Mouse (Mus musculus): Measurements from ENCODE around the gene 6030452D12Rik. TPM values are rescaled to one million over a fixed set of nuclear protein-coding genes. Genes with fewer than 3 reads are reported as not detected.
A peak's percentile ranks its signal among the peaks of the same experiment; 100 is the strongest.

Gene 6030452D12Rik
- polyA plus RNA-seq, 1 experiment from 2014 or later, result not detected

GRCm38 (mm10) chr8:106506106-106506505 is 5.8 kb downstream of the 6030452D12Rik start:
- no peak overlapping the region for H3K4me2 ChIP-seq
- WGBS, result 91% methylated on average over 1 of the region's 1 CpGs
- no peaks in the 10 kb centered on the region for H3K9me3 ChIP-seq (replicated peaks)
- no peak overlapping the region for H3K9ac ChIP-seq
- H3K4me3 ChIP-seq, result no peak overlapping the region
- H3K27me3 ChIP-seq (replicated peaks), result 0 out of 2 replicates have a peak, but pooled peaks cover 6% of the 10 kb centered on the region
- no peaks in the 10 kb centered on the region for H3K36me3 ChIP-seq
- ATAC-seq (ENCODE audit: insufficient number of reproducible peaks, low FRiP score), result no peak
- H3K4me1 ChIP-seq (replicated peaks), result peaks cover 32% of the 10 kb centered on the region
- no peak overlapping the region for H3K27ac ChIP-seq (ENCODE audit: poor library complexity, severe bottlenecking)

GRCm38 (mm10) chr8:106507761-106508331 is 7.5 kb downstream of the 6030452D12Rik start:
- ATAC-seq (ENCODE audit: insufficient number of reproducible peaks, low FRiP score), result peak; percentile 49; the same call in 1 of the 2 replicates
- H3K4me3 ChIP-seq, result peak overlapping the region; percentile 50
- H3K4me1 ChIP-seq (replicated peaks), result peaks cover 37% of the 10 kb centered on the region
- H3K36me3 ChIP-seq, result no peaks in the 10 kb centered on the region
- H3K27ac ChIP-seq (ENCODE audit: poor library complexity, severe bottlenecking), result peak overlapping the region; percentile 66
- H3K9me3 ChIP-seq (replicated peaks), result no peaks in the 10 kb centered on the region
- H3K27me3 ChIP-seq (replicated peaks), result 0 out of 2 replicates have a peak, but pooled peaks cover 6% of the 10 kb centered on the region
- under 1% methylated on average over 30 of the region's 30 CpGs for WGBS
- H3K4me2 ChIP-seq, result peak overlapping the region; percentile 74
- H3K9ac ChIP-seq, result peak overlapping the region; percentile 55

GRCm38 (mm10) chr8:106508456-106508855 is 8.1 kb downstream of the 6030452D12Rik start:
- H3K4me3 ChIP-seq, result peak overlapping the region; percentile 50
- H3K9ac ChIP-seq, result peak overlapping the region; percentile 55; the same call in 1 of the 2 replicates
- peaks cover 43% of the 10 kb centered on the region for H3K4me1 ChIP-seq (replicated peaks)
- no peaks in the 10 kb centered on the region for H3K36me3 ChIP-seq
- H3K9me3 ChIP-seq (replicated peaks), result no peaks in the 10 kb centered on the region
- H3K4me2 ChIP-seq, result peak overlapping the region; percentile 74
- 30% methylated on average over 3 of the region's 3 CpGs for WGBS
- peak overlapping the region; percentile 66; the same call in 1 of the 2 replicates for H3K27ac ChIP-seq (ENCODE audit: poor library complexity, severe bottlenecking)
- no peak for ATAC-seq (ENCODE audit: insufficient number of reproducible peaks, low FRiP score)
- H3K27me3 ChIP-seq (replicated peaks), result 0 out of 2 replicates have a peak, but pooled peaks cover 6% of the 10 kb centered on the region

GRCm38 (mm10) chr8:106509079-106509780 is 8.9 kb downstream of the 6030452D12Rik start:
- no peak overlapping the region for H3K4me2 ChIP-seq
- H3K9ac ChIP-seq, result no peak overlapping the region
- H3K4me3 ChIP-seq, result no peak overlapping the region
- 70% methylated on average over 8 of the region's 8 CpGs for WGBS
- 0 out of 2 replicates have a peak, but pooled peaks cover 6% of the 10 kb centered on the region for H3K27me3 ChIP-seq (replicated peaks)
- no peaks in the 10 kb centered on the region for H3K9me3 ChIP-seq (replicated peaks)
- H3K4me1 ChIP-seq (replicated peaks), result peaks cover 48% of the 10 kb centered on the region
- H3K27ac ChIP-seq (ENCODE audit: poor library complexity, severe bottlenecking), result no peak overlapping the region
- H3K36me3 ChIP-seq, result no peaks in the 10 kb centered on the region
- no peak for ATAC-seq (ENCODE audit: insufficient number of reproducible peaks, low FRiP score)

GRCm38 (mm10) chr8:106510365-106510975 is 10.1 kb downstream of the 6030452D12Rik start, which contains the start of gene Cdh3:
TSS of gene Cdh3 (plus strand) at chr8:106510891.
- WGBS, result 1% methylated on average over 32 of the region's 34 CpGs
- Histone ChIP-seq H3K4me1 (replicated peaks) (peaks cover 44% of the 10 kb centered on the region), H3K4me2 (peak within 1 kb of the TSS; percentile 80), H3K36me3 (peaks cover 10% of the 10 kb centered on the region), H3K27me3 (replicated peaks) (0 out of 2 replicates have a peak, but pooled peaks cover 6% of the 10 kb centered on the region), H3K27ac (ENCODE audit: poor library complexity, severe bottlenecking) (peak within 1 kb of the TSS; percentile 93), H3K4me3 (peak within 1 kb of the TSS; percentile 71), H3K9me3 (replicated peaks) (no peaks in the 10 kb centered on the region), H3K9ac (peak within 1 kb of the TSS; percentile 82)
- ATAC-seq (ENCODE audit: insufficient number of reproducible peaks, low FRiP score), result peak; percentile 55

- H3K36me3 ChIP-seq, result peaks cover 10% of the 10 kb centered on the region
- peak; percentile 31 for ATAC-seq (ENCODE audit: insufficient number of reproducible peaks, low FRiP score)
- WGBS, result under 1% methylated on average over 22 of the region's 22 CpGs
- H3K9ac ChIP-seq, result peak overlapping the region; percentile 82
- H3K27ac ChIP-seq (ENCODE audit: poor library complexity, severe bottlenecking), result peak overlapping the region; percentile 93
- H3K4me1 ChIP-seq (replicated peaks), result peaks cover 47% of the 10 kb centered on the region
- H3K9me3 ChIP-seq (replicated peaks), result no peaks in the 10 kb centered on the region
- 0 out of 2 replicates have a peak, but pooled peaks cover 6% of the 10 kb centered on the region for H3K27me3 ChIP-seq (replicated peaks)
- H3K4me2 ChIP-seq, result peak overlapping the region; percentile 80
- H3K4me3 ChIP-seq, result peak overlapping the region; percentile 71
These were observed 10.8 kb downstream of the 6030452D12Rik start for GRCm38 (mm10) chr8:106511065-106511501.

GRCm38 (mm10) chr8:106511531-106512041 is 11.3 kb downstream of the 6030452D12Rik start:
- peak; percentile 56 for ATAC-seq (ENCODE audit: insufficient number of reproducible peaks, low FRiP score)
- peak overlapping the region; percentile 82 for H3K9ac ChIP-seq
- peak overlapping the region; percentile 80 for H3K4me2 ChIP-seq
- H3K27ac ChIP-seq (ENCODE audit: poor library complexity, severe bottlenecking), result peak overlapping the region; percentile 93
- H3K4me3 ChIP-seq, result peak overlapping the region; percentile 71
- WGBS, result 0% methylated on average over 30 of the region's 30 CpGs
- 0 out of 2 replicates have a peak, but pooled peaks cover 6% of the 10 kb centered on the region for H3K27me3 ChIP-seq (replicated peaks)
- peaks cover 10% of the 10 kb centered on the region for H3K36me3 ChIP-seq
- peaks cover 51% of the 10 kb centered on the region for H3K4me1 ChIP-seq (replicated peaks)
- H3K9me3 ChIP-seq (replicated peaks), result no peaks in the 10 kb centered on the region

- H3K27me3 ChIP-seq (replicated peaks), result no peaks in the 10 kb centered on the region
- whole genome bisulfite sequencing, result 47% methylated on average over 7 of the region's 7 CpGs
- ATAC-seq (ENCODE audit: insufficient number of reproducible peaks, low FRiP score), result no peak
- peak overlapping the region; percentile 93 for H3K27ac ChIP-seq (ENCODE audit: poor library complexity, severe bottlenecking)
- peaks cover 55% of the 10 kb centered on the region for H3K4me1 ChIP-seq (replicated peaks)
- H3K36me3 ChIP-seq, result peaks cover 12% of the 10 kb centered on the region
- H3K4me2 ChIP-seq, result peak overlapping the region; percentile 80
- peak overlapping the region; percentile 82 for H3K9ac ChIP-seq
- peak overlapping the region; percentile 71 for H3K4me3 ChIP-seq
- H3K9me3 ChIP-seq (replicated peaks), result no peaks in the 10 kb centered on the region
These were observed 12.3 kb downstream of the 6030452D12Rik start for GRCm38 (mm10) chr8:106512475-106513150.

GRCm38 (mm10) chr8:106515946-106516479 is 15.7 kb downstream of the 6030452D12Rik start:
- no peak overlapping the region for H3K4me3 ChIP-seq
- ATAC-seq (ENCODE audit: insufficient number of reproducible peaks, low FRiP score), result no peak
- H3K9me3 ChIP-seq (replicated peaks), result no peaks in the 10 kb centered on the region
- 43% methylated on average over 1 of the region's 1 CpGs for WGBS
- peak overlapping the region; percentile 90 for H3K27ac ChIP-seq (ENCODE audit: poor library complexity, severe bottlenecking)
- H3K4me2 ChIP-seq, result no peak overlapping the region
- peaks cover 16% of the 10 kb centered on the region for H3K36me3 ChIP-seq
- H3K27me3 ChIP-seq (replicated peaks), result no peaks in the 10 kb centered on the region
- no peak overlapping the region for H3K9ac ChIP-seq
- peaks cover 69% of the 10 kb centered on the region for H3K4me1 ChIP-seq (replicated peaks)

- Histone ChIP-seq H3K4me3 (no peak overlapping the region), H3K9me3 (replicated peaks) (no peaks in the 10 kb centered on the region), H3K9ac (no peak overlapping the region), H3K36me3 (peaks cover 16% of the 10 kb centered on the region), H3K4me1 (replicated peaks) (peaks cover 74% of the 10 kb centered on the region), H3K27me3 (replicated peaks) (no peaks in the 10 kb centered on the region), H3K4me2 (peak overlapping the region; percentile 28), H3K27ac (ENCODE audit: poor library complexity, severe bottlenecking) (peak overlapping the region; percentile 90)
- ATAC-seq (ENCODE audit: insufficient number of reproducible peaks, low FRiP score), result peak; percentile 67
- WGBS, result 15% methylated on average over 2 of the region's 2 CpGs
These were observed 16.3 kb downstream of the 6030452D12Rik start for GRCm38 (mm10) chr8:106516581-106516980.

All from heart, embryonic 12.5 days (tissue).